Mouse (Mus musculus): ENCODE data around the gene Cyp3a16.

DNA sequence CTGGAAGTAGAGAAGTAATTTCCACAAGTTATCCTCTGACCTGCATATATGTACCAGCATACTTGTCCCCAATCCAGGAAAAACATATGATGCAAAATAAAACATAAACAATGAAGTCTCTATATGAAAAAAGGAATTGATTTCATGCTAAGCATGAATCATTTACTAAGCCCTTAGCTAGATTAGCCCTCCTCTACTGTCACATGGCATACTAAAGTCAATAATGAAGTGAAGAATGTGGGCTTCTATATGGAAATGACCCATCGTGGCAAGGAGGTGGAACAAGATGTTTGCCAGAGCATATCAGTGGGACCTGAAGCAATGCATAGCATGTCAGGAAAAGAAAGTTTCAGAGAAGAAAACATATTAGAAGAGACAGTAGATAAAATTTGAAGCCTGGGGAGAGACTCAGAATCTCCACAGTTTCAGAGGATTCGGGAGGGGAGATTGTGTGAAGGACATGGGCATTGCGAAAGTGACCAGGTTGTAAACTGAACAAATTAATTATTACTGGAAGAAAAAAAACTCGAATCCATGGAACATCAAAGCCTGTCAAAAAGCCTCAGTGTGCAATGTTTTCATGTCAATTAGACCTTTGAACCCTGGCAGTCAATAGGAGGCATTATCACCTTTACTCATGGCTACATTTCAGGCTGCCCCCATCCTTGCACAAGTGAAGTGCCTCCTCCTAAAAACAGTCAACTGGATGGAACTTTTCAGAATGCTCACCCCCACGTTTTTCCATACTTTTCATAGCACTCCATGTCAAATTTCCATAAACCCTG is 5.0 kb downstream of the Cyp3a16 start:
- TF ChIP-seq CTCF (IDR thresholded peaks at IDR 0.05; ENCODE audit: borderline replicate concordance, insufficient read depth, low read length) (no peak), POLR2A (IDR thresholded peaks at IDR 0.05; ENCODE audit: low read depth, low read length) (no peak)

All from embryonic fibroblast, embryonic 13.5 days (primary cell).